Mouse (Mus musculus) lung, embryonic 14.5 days (tissue): ENCODE results near the gene 1110017D15Rik. TPM values are rescaled to one million over a fixed set of nuclear protein-coding genes. Genes with fewer than 3 reads are reported as not detected.

Experiments used
- ATAC-seq: fragments of 200-750 bp; cut with Nextera tagmentation; 2 replicates; pipeline ENCODE4 v1.8.0; 2017; ENCODE audit warnings: mild to moderate bottlenecking, moderate TSS enrichment, moderate library complexity; ENCODE audit not compliant: insufficient read depth
- DNase-seq: peaks from one replicate; pipeline ENCODE4 v3.0.0-alpha.2; 2015
- H3K27ac ChIP-seq: fragments of 300-500 bp; sonication (generic); 2 replicates; pipeline ENCODE4 v1.5.1; 2014; ENCODE audit warnings: low read depth, mild to moderate bottlenecking, moderate library complexity
- H3K27me3 ChIP-seq: fragments of 300-500 bp; sonication (generic); 2 replicates; pipeline ENCODE4 v1.6.1; 2014; ENCODE audit warnings: low read length, control low read depth; ENCODE audit not compliant: insufficient read depth
- H3K36me3 ChIP-seq: fragments of 300-500 bp; sonication (generic); 2 replicates; pipeline ENCODE4 v1.6.1; 2014; ENCODE audit warnings: control low read depth; ENCODE audit not compliant: insufficient read depth
- H3K4me1 ChIP-seq: fragments of 300-500 bp; sonication (generic); 2 replicates; pipeline ENCODE4 v1.6.1; 2014; ENCODE audit warnings: antibody characterized with exemption, control low read depth; ENCODE audit not compliant: insufficient read depth
- H3K4me2 ChIP-seq: fragments of 300-500 bp; sonication (generic); 2 replicates; pipeline ENCODE4 v1.6.1; 2014; ENCODE audit warnings: mild to moderate bottlenecking
- H3K4me3 ChIP-seq: fragments of 300-500 bp; sonication (generic); 2 replicates; pipeline ENCODE4 v1.5.1; 2014; ENCODE audit warnings: low read depth, low read length
- H3K9ac ChIP-seq: fragments of 300-500 bp; sonication (generic); 2 replicates; pipeline ENCODE4 v1.6.1; 2014
- H3K9me3 ChIP-seq: fragments of 300-500 bp; sonication (generic); 2 replicates; pipeline ENCODE4 v1.6.1; 2016; ENCODE audit warnings: low read depth, low read length, control low read depth
- CTCF ChIP-seq: IDR thresholded peaks from 2 replicates; pipeline ENCODE4 v1.5.1; 2016; ENCODE audit warnings: antibody characterized with exemption, low read depth
- WGBS: fragments of 180-500 bp; shearing (Covaris S2); extraction: QIAGEN DNeasy Blood & Tissue Kit; methylation state at CpG from one replicate; pipeline ENCODE4 v1.1.7; 2014; 5-methylcytosine and 5-hydroxymethylcytosine counted together
- polyA plus RNA-seq: library from polyadenylated mRNA; unstranded; fragments of >200 nt; fragmentation: Nextera tagmentation; extraction: Ambion mirVana; gene quantifications from 2 replicates; pipeline ENCODE4 v1.2.1, GENCODE M21; 2014

1110017D15Rik gene
- polyA plus RNA-seq, 1 experiment from 2014 or later: 0.46 TPM

DNA sequence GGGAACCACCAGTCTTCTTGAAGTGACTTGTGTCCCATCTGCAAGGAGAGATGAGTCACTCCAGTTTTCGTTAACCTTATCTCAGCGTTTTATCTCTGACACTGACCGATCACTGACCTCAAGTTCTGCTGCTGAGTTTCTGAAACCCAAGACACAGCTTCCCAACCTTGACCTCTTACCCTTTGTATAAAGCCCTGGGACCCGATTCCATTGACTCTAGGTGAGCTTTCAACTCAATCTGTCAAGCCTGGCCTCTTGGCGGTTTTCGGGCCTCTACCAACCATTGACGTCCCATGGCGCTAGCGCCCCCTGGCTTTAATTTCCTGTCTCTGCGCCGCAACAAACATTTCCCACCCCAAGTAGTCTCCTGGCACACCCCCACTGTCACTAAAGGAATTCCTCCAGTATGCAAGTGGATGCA lies 12.0 kb downstream of the 1110017D15Rik start:
- Histone ChIP-seq H3K27ac (no peak overlapping the region), H3K9ac (no peak overlapping the region), H3K4me2 (no peak overlapping the region), H3K4me3 (no peak overlapping the region), H3K9me3 (no peaks in the 10 kb centered on the region), H3K4me1 (peaks cover 9% of the 10 kb centered on the region; the same call in 1 of the 2 replicates), H3K36me3 (no peaks in the 10 kb centered on the region), H3K27me3 (peaks cover 21% of the 10 kb centered on the region)
- TF ChIP-seq CTCF: peak; percentile 37; the same call in 1 of the 2 replicates
- ATAC-seq (no peak), DNase-seq (no peak)
- 58% methylated on average over 11 of the region's 11 CpGs for WGBS

DNA sequence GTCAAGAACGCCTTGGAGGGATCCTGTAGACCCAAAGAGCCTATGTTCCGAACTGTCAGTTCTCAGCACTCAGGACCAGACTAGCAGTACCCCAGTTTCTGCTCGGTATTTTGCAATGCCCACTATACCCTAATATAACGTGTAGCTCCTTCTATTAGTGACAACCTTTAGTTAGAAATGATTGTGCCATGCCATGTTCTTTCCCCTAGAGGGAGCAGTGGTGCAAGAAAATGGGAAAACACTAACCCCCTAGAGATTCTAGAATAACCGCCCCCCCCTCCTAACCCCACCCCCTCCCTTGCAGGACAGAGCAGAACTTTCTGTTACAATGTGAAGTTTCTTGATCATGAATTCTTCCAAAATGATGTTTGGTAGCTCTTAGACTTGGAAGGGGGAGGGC lies 12.8 kb downstream of the 1110017D15Rik start:
- H3K9ac ChIP-seq: no peak overlapping the region
- H3K27ac ChIP-seq: no peak overlapping the region
- ATAC-seq: no peak
- H3K27me3 ChIP-seq: peaks cover 30% of the 10 kb centered on the region
- no peak for DNase-seq
- no peak overlapping the region for H3K4me2 ChIP-seq
- H3K4me3 ChIP-seq: no peak overlapping the region
- WGBS: 73% methylated on average over 5 of the region's 5 CpGs
- H3K9me3 ChIP-seq: no peaks in the 10 kb centered on the region
- TF ChIP-seq CTCF: peak; percentile 19; the same call in 1 of the 2 replicates
- H3K4me1 ChIP-seq: peaks cover 9% of the 10 kb centered on the region; the same call in 1 of the 2 replicates
- no peaks in the 10 kb centered on the region for H3K36me3 ChIP-seq

DNA sequence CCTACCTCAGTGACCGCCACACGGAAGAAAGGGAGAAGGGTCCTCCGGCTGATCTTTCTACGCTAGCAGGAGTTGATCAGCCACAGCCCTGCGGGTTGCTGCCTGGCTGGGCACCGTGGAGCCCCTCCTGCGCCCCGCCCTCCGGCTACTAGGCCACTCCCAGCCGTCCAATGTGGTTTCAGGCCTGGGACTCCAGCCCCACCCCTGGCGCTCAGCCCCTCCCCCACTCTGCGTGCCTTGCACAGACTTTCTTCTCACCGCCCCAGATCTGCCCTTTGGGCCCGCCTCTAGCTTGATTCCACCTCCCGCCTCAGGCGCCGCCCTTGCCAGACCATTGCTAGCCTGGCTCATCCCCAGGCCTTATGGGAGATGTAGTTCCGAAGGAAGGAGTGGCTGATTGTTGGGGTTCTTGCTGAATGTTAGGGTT lies 14.1 kb downstream of the 1110017D15Rik start, which contains the start of gene AI464131:
TSS of gene AI464131 (minus strand) at position 91 of the 427 bp plus-strand sequence.
- peaks cover 42% of the 10 kb centered on the region for H3K27me3 ChIP-seq
- ATAC-seq (peak; percentile 96), DNase-seq (peak; percentile 97)
- H3K4me1 ChIP-seq: peaks cover 18% of the 10 kb centered on the region
- peak within 1 kb of the TSS; percentile 76 for H3K4me2 ChIP-seq
- no peaks in the 10 kb centered on the region for H3K36me3 ChIP-seq
- H3K9me3 ChIP-seq: no peaks in the 10 kb centered on the region
- peak; percentile 45 for TF ChIP-seq CTCF
- peak within 1 kb of the TSS; percentile 35; the same call in 1 of the 2 replicates for H3K9ac ChIP-seq
- H3K27ac ChIP-seq: 0 out of 2 replicates have a peak within 1 kb of the TSS, but pooled peaks have one; percentile 10
- under 1% methylated on average over 18 of the region's 18 CpGs for WGBS
- H3K4me3 ChIP-seq: peak within 1 kb of the TSS; percentile 41

DNA sequence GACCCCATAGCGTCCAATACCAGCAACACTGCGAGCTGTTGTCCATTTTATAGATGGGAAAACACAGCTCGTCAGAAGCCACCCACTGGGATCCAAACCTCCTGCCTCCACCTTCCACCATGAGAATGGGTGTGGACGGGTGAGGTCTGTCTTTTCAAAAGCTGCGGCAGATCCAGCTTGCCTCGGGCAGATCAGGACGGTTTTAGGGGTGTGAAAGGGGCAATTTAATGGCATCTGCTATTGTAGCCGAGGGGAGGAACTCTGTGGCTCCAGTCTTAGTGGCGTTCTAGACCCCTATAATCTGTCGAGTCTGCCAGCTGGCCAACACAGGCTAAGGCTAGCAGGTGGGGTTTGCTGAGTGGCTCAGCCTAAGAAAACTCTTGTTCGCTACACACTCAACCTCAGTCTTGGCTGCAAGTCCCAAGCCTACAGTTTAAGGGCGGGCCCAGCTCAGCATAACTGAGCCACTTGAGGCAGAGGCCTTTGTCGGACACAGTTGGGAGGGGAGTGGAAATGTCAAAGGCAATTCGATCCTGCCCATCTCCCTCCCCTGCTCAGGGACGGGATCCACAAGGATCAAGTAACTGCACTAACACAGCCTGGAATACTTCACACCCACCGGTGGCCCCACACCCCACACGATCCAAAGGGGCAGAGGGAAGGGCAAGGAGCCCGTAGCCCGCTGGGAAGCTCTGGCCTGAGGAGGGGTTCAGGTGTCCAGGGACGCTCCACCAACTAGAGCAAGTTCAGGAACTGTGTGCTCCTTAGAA lies 14.8 kb downstream of the 1110017D15Rik start:
- H3K27ac ChIP-seq: 0 out of 2 replicates have a peak overlapping the region, but pooled peaks have one; percentile 10
- ATAC-seq: peak; percentile 50
- peak overlapping the region; percentile 41 for H3K4me3 ChIP-seq
- H3K9ac ChIP-seq: peak overlapping the region; percentile 35; the same call in 1 of the 2 replicates
- TF ChIP-seq CTCF: no peak
- H3K4me1 ChIP-seq: peaks cover 21% of the 10 kb centered on the region
- peak overlapping the region; percentile 76 for H3K4me2 ChIP-seq
- DNase-seq: peak; percentile 66
- H3K27me3 ChIP-seq: peaks cover 46% of the 10 kb centered on the region
- H3K9me3 ChIP-seq: no peaks in the 10 kb centered on the region
- no peaks in the 10 kb centered on the region for H3K36me3 ChIP-seq
- 11% methylated on average over 20 of the region's 20 CpGs for WGBS

DNA sequence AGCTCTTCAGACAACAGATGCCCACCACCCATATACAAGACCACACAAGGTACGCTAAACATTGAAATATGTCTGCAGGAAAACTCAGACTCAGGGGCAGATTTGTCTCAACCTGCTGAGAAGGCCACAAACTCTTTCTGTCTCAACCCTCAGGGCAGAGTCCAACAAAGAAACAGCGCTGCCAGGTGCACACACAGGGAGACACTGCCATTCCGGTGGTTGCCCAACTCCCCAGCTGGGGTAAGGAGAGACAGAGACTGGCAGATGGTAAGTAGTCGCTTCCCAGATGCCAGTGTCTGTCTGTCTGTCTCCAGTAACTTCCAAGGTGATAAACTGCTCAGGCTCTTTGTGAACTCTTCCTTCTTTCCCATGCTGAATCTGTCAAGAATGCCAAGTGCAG lies 16.3 kb downstream of the 1110017D15Rik start:
- WGBS: 78% methylated on average over 4 of the region's 4 CpGs
- H3K27me3 ChIP-seq: peaks cover 59% of the 10 kb centered on the region

DNA sequence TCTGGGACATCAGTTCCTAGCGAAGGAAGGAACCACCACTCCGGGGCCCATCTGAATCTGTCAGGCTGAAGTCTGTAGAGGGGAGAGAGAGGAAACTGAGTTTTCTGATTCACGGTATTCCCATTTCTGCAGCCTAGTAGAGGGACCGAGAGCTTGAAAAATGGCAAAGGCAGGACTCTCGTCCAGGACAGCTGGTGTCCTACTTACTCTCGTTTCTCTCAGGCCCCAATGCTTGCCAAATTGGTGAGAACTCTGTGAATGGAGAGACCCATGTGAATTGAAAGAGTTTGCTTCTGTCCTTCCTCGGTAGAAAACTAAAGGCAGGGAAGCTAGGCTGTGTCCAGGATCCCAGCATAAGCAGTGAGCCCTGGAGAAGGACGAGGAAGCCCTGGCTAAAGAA lies 17.5 kb downstream of the 1110017D15Rik start:
- ATAC-seq (no peak), DNase-seq (no peak)
- Histone ChIP-seq H3K27ac (no peak overlapping the region), H3K9ac (no peak overlapping the region), H3K4me3 (no peak overlapping the region), H3K4me1 (peaks cover 21% of the 10 kb centered on the region), H3K4me2 (no peak overlapping the region), H3K27me3 (peaks cover 59% of the 10 kb centered on the region), H3K36me3 (no peaks in the 10 kb centered on the region), H3K9me3 (no peaks in the 10 kb centered on the region)
- no peak for TF ChIP-seq CTCF
- WGBS: 64% methylated on average over 8 of the region's 8 CpGs

More for the DNA sequence above, 16.3 kb downstream of the 1110017D15Rik start:
- H3K27ac ChIP-seq: no peak overlapping the region
- no peak overlapping the region for H3K4me3 ChIP-seq
- H3K9ac ChIP-seq: no peak overlapping the region
- no peaks in the 10 kb centered on the region for H3K36me3 ChIP-seq
- ATAC-seq (no peak), DNase-seq (no peak)
- H3K9me3 ChIP-seq: no peaks in the 10 kb centered on the region
- H3K4me1 ChIP-seq: peaks cover 21% of the 10 kb centered on the region
- no peak for TF ChIP-seq CTCF
- H3K4me2 ChIP-seq: no peak overlapping the region

DNA sequence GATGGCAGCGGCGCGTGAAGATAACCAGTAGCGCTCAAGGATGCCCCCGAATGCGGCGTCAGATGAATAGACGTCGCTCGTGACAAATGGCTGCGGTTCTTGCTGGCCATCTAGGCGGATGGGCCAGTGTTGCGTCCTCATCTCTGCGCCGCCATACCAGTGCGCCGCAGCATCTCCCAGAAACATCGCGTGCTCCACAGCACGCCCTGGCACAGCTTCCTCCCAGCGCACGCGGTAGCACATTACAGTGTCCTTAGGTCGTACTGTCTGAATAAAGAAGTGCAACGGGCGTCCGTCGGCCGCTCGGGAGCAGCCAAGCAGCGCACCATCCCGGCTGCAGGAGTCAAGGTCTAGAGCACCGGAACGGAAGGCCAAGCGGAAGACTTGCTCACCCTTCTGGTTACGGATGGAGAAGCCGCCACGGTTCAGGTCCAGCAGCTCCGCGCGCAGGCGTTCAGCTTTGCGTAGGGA lies 18.2 kb downstream of the 1110017D15Rik start:
- Histone ChIP-seq H3K9ac (no peak overlapping the region), H3K27ac (no peak overlapping the region), H3K4me2 (peak overlapping the region; percentile 60), H3K36me3 (no peaks in the 10 kb centered on the region), H3K4me1 (peaks cover 21% of the 10 kb centered on the region), H3K9me3 (no peaks in the 10 kb centered on the region), H3K4me3 (peak overlapping the region; percentile 32), H3K27me3 (peaks cover 59% of the 10 kb centered on the region)
- ATAC-seq (no peak), DNase-seq (peak; percentile 44)
- 3% methylated on average over 43 of the region's 43 CpGs for WGBS
- no peak for TF ChIP-seq CTCF
